Mouse (Mus musculus) adrenal gland, adult 8-10 months (tissue): Measurements from ENCODE around the gene Commd8. TPM values are rescaled to one million over a fixed set of nuclear protein-coding genes. Genes with fewer than 3 reads are reported as not detected.
"Not testable (repeated sequence)": the region's sequence is repeated elsewhere in the genome, so short reads cannot be mapped to it uniquely, and the experiment has no call there.

Experiments used
- DNase-seq: peaks from one replicate; pipeline ENCODE4 v3.0.0; 2022
- total RNA-seq, 4 experiments: library from RNA; stranded (reverse); gene quantifications; 2 replicates each; pipeline ENCODE4 v1.2.4; 2022

Gene Commd8
- total RNA-seq, 4 experiments from 2014 or later = 63.1 to 68.4 (median 67.8) TPM

DNA sequence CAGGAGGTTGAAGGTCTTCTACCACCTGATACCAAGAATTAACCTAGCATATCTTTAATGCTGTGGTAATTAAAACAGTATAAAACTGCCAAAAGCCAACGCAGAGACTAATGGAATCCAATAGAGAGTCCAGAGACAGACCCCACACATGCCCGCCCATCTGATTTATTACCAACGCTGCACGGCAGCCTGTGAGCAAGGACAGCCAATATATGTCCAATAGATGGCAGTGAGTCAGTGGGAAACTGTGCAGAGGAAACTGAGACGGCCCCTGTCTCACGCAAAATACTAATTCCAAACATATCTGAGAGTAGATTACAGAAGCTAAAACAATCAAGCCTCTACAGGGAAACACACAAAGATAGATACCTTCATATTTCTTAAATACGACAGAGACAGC is 3.6 kb downstream of the Commd8 start:
- DNase-seq = no peak

DNA sequence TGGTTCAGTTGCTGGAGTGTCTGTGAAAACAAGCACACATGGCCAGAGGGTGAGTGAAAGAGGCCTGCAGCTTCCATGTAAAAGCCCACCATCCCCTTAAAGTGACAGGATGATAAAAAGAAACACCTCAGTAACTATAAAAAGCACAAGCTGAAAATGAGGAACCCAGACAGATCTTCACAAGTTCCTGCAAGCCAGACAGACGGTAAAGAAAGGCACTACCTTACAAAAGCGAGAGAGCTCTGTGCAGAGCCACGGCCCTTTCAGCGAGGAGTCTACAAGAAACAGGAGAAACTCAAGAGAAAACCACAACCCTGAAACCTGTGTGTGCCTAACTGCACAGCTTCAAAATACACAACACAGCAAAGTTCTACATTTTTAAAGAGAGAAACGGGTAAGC is 5.1 kb downstream of the Commd8 start:
- no peak for DNase-seq

DNA sequence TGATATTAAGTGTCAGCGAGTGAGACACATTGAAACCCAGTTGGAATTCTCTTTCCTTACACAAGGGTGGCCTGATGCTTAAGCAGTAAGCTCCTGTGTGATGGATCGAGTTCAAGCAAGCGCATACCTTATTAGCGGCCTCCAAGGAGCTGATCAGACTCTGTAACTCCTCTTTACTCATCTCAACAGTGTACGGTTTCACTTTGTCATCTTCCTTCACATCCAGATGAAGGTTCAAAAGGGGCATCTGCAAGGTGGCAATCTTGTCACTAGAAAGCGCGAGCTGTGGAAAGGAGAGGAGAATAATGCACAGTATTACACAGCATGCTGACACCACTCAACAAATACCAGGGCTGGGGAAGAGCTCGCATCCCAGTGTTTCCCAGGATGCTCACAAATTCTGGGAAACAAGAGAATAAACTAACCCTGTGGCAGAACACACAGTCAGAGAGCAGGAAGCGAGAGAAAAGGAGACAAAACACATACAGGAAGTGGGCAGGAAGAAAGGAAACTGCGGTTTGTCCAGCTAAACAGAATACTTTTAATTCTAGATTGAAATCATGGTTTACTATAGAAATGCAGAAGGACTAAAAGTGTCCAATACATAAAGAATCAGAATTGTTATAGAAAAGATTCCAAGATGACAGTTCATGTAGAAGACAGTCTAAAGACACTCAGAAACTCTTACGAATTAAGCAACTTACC is 7.1 kb downstream of the Commd8 start:
- DNase-seq = no peak

DNA sequence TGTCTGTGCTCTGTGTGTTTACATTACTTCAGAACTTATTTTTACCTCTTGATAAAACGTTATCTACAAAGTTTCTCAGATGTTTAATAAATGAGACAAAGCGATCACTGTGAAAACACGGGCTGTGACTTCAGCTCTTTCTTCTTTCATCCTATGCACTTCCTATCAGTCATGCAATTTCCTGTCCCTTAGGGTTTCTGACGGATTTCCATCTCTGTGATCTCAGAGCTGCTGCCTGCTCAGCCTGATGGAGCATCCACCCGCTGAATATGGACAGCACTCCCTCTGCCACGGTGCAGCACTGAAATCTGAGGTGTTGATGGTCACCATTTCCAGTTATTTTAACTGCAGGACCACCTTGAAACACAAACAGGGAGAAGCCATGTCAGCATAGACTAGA is 8.5 kb downstream of the Commd8 start:
- no peak for DNase-seq

DNA sequence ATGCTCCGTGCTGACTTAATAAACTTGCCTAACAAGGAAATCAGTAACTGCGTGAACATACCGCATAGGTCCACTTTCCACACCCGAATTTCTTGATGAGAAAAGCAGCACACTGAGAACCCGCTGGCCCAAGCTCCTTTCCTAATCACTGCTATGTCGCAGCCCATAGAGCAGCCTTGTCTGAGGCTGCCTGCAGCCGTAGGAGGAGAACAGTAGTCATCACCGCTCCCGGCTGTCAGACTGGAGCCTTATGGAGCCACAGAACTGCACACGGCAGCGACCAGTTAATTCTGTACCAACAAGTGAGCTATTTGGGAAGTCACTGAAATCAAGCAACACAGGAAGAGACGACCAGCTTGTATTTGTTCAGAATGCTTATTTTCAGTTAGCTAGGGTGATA is 9.3 kb downstream of the Commd8 start:
- DNase-seq = no peak

DNA sequence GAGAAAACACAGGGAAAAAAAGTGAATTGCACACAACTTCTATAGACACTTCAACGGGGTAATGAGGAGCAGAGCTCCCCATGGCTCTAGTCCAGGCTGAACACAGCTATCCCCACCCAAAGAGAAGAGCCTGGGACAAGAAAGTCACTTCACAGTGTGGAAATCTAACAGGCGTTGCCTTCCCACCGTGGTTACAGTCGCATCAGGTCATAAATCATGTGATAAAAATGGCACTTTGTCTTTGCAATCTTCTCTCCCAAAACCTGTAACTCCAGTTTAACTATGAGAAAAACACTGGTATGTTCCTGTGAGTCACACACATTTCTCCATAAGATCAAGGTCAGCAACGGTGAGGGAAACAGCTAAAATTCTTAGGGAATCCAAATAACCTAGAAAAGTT is 11.4 kb downstream of the Commd8 start:
- no peak for DNase-seq

DNA sequence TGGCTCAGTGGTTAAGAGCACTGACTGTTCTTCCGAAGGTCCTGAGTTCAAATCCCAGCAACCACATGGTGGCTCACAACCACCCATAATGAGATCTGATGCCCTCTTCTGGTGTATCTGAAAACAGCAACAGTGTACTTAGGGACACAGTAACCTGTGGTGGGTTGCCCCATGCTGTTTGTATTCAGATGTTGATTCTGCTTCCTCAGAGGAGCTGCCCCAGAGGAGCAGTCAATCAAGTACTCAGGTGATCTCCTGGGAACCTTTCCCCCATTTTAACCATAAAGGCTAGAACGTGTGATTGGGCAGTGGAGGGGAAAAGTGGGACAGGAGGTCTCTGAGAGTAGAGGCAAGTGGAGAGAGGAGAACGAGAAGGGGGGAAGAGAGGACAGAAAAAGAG is 12.3 kb downstream of the Commd8 start:
- not testable (repeated sequence) for DNase-seq

DNA sequence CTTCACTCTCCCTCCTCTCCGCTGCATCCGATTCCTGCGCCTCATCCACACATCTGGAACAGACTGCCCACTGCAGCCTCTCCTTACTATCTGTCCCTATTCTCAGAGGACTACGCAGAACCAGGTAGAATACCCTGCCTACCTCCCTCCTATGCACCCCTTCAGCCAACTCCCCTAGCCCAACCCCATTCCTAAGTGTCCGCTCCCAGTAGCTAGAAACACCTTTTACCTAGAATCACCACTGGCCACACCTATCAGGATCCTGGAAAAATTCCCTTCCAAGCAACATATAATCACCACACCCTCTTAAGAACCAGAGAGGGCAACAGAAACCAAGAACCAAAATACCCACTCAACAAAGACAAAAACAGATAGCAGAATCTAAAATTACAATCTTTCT is 17.1 kb downstream of the Commd8 start:
- no peak for DNase-seq

DNA sequence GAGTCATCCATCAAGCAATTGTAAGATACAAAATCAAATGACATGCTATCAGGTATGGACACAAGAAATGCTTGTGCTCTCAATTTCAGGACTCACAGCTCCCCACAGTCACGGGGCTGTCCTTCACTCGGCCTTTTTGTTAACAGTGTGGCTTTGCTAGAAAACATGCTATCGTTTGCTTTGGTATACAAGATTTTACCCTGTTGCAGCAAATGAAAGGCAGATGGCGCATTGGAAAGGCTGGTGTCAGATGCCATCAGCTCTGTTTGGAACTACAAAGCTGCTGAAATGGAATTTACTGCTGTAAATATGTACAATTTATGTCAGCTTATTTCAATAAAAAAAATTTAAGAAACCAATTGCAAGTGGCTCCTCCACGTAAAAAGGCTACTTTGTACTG is 19.3 kb downstream of the Commd8 start:
- DNase-seq = no peak

DNA sequence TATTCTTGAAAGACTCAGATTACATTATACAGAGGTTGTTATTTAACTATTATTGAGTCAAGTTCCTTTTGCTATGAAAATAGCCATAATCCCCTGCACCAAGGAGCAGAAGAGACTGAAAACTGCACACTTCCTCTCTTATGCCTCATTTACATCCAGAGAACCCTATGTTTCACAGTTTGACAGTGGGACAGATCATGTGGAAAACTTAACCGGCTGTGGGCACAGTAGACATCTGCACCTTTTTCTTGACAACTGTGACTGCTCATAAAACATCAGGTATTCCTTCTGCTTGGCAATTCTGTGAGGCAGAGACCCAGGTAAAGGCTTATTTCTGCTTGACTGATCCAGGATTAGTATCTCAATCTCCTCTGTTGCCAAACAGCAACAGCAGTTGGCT is 28.4 kb downstream of the Commd8 start:
- no peak for DNase-seq

DNA sequence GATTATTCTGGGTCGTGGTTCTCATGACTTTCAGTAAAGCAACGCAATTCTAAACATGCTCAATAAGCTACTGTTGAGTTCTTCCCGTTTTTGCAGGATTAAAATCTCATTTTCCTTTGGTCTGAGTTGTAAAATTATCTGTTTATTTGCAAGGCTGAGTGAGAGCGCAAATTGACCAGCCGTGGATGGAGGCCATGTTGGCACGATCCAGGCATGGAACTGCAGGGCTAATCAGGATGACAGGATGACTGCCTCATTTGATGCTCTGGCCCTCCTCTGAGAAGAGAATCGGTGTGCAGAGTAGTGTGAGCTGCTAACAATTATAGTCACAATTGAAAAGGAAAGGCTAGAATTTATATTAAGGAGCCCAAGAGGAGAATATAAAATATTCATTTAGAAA is 29.7 kb downstream of the Commd8 start:
- no peak for DNase-seq

DNA sequence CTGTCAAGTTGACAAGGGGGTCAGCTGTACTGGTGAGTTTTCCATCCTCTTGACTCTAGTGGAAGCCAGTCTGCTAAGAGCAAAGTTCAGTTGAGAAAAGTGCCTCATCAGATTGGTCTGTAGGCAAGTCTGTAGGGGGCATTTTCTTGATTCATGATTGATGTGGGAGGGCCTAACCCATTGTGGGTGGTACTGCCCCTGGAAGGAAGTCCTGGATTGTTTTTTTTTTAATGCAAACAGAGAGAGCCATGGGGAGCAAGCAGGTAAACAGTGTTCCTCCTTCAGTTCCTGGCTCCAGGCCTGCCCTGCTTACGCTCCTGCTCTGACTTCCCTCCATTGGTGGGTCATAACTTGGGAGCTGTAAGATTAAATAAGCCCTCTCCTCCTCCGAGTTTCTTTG is 34.1 kb downstream of the Commd8 start:
- DNase-seq = no peak

DNA sequence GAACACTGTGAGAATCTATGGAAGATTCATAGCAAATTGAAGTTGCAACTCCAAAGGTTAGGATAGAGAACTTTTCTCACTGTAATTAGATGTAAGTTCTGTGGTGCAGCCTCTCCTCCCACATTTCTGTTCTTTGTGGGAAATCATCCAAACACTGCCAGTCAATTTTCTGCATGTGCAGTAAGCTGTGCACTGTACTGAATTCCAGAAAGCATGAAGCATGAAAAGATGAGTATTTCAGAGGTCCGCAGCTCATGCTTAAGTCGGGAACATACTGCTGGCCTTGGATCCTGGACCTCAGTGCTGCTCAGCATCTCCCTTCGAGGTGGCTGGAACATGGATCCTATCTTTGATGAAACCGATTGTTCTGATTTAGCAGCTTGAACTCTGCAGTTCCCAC is 41.3 kb downstream of the Commd8 start:
- DNase-seq = no peak

DNA sequence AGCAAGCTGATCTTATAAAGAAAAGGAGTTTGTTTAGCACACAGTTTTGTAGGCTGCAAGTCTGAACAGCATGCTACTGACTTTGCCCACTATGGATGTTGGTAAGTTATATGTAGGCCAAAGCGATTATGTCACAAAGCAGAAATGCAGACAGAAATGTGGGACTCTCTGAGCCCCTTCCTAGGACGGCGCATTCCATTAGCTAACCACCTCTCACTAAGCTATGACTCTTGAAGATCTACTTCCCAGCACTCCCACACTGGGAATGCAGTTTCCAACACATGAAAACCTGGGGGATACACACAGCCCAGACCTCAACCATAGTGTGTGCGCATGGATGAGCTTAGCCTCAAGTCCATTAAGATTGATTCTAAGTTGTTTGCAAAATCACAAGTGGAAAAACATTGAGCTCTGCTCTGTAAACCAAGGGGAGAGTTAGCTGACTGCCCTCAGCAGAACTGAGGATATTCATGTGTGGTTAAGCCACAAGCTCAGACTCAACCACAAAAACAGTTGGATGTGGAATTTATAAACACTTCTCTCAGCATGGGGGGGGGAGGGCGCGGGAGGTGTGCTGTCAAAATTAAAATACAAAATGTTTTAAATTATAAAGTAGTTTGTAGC is 45.5 kb downstream of the Commd8 start:
- DNase-seq = no peak
